Mouse (Mus musculus): ENCODE measurements around the gene Rest. TPM values are rescaled to one million over a fixed set of nuclear protein-coding genes. Genes with fewer than 3 reads are reported as not detected.

The Rest gene
- polyA plus RNA-seq, 1 experiment from 2014 or later = 20.5 TPM

- Histone ChIP-seq H3K4me3 (peak overlapping the region; percentile 86), H3K4me1 (peaks cover 14% of the 10 kb centered on the region), H3K4me2 (replicated peaks) (peak overlapping the region; percentile 84), H3K27me3 (peaks cover 10% of the 10 kb centered on the region), H3K9ac (replicated peaks) (peak overlapping the region; percentile 90), H3K36me3 (peaks cover 31% of the 10 kb centered on the region), H3K9me3 (0 out of 2 replicates have a peak, but pooled peaks cover 2% of the 10 kb centered on the region), H3K27ac (replicated peaks) (peak overlapping the region; percentile 88; the same call in 1 of the 2 replicates)
- no peak for ATAC-seq (ENCODE audit: low FRiP score, low read depth)
- WGBS = 3% methylated on average over 11 of the region's 11 CpGs
These were observed 1.7 kb downstream of the Rest start for GRCm38 (mm10) chr5:77266886-77267401.

GRCm38 (mm10) chr5:77267441-77267840 is 2.1 kb downstream of the Rest start:
- H3K36me3 ChIP-seq = peaks cover 36% of the 10 kb centered on the region
- H3K4me3 ChIP-seq = peak overlapping the region; percentile 86
- H3K27me3 ChIP-seq = peaks cover 10% of the 10 kb centered on the region
- peak overlapping the region; percentile 84 for H3K4me2 ChIP-seq (replicated peaks)
- no peak overlapping the region for H3K27ac ChIP-seq (replicated peaks)
- H3K4me1 ChIP-seq = peaks cover 9% of the 10 kb centered on the region; the same call in 1 of the 2 replicates
- WGBS = 77% methylated on average over 4 of the region's 4 CpGs
- no peak for ATAC-seq (ENCODE audit: low FRiP score, low read depth)
- H3K9me3 ChIP-seq = 0 out of 2 replicates have a peak, but pooled peaks cover 2% of the 10 kb centered on the region
- peak overlapping the region; percentile 90; the same call in 1 of the 2 replicates for H3K9ac ChIP-seq (replicated peaks)

- 95% methylated on average over 30 of the region's 30 CpGs for WGBS
- no peak overlapping the region for H3K27ac ChIP-seq (replicated peaks)
- H3K9me3 ChIP-seq = 0 out of 2 replicates have a peak, but pooled peaks cover 2% of the 10 kb centered on the region
- ATAC-seq (ENCODE audit: low FRiP score, low read depth) = no peak
- peaks cover 42% of the 10 kb centered on the region for H3K36me3 ChIP-seq
- H3K9ac ChIP-seq (replicated peaks) = no peak overlapping the region
- H3K27me3 ChIP-seq = peaks cover 10% of the 10 kb centered on the region
- peaks cover 8% of the 10 kb centered on the region; the same call in 1 of the 2 replicates for H3K4me1 ChIP-seq
- no peak overlapping the region for H3K4me2 ChIP-seq (replicated peaks)
- H3K4me3 ChIP-seq = no peak overlapping the region
These were observed 2.8 kb downstream of the Rest start for GRCm38 (mm10) chr5:77267957-77268624.

- Histone ChIP-seq H3K27ac (replicated peaks) (no peak overlapping the region), H3K4me2 (replicated peaks) (no peak overlapping the region), H3K9ac (replicated peaks) (no peak overlapping the region), H3K9me3 (0 out of 2 replicates have a peak, but pooled peaks cover 2% of the 10 kb centered on the region), H3K4me3 (no peak overlapping the region), H3K36me3 (peaks cover 53% of the 10 kb centered on the region), H3K4me1 (peaks cover 8% of the 10 kb centered on the region; the same call in 1 of the 2 replicates), H3K27me3 (0 out of 2 replicates have a peak, but pooled peaks cover 1% of the 10 kb centered on the region)
- WGBS = 80% methylated on average over 8 of the region's 8 CpGs
- no peak for ATAC-seq (ENCODE audit: low FRiP score, low read depth)
These were observed 4.1 kb downstream of the Rest start for GRCm38 (mm10) chr5:77269399-77269798.

GRCm38 (mm10) chr5:77273151-77273550 is 7.9 kb downstream of the Rest start:
- no peak overlapping the region for H3K4me3 ChIP-seq
- H3K36me3 ChIP-seq = peaks cover 85% of the 10 kb centered on the region
- no peak overlapping the region for H3K9ac ChIP-seq (replicated peaks)
- WGBS = 82% methylated on average over 7 of the region's 7 CpGs
- no peak for ATAC-seq (ENCODE audit: low FRiP score, low read depth)
- H3K4me2 ChIP-seq (replicated peaks) = no peak overlapping the region
- no peaks in the 10 kb centered on the region for H3K27me3 ChIP-seq
- 0 out of 2 replicates have a peak, but pooled peaks cover 2% of the 10 kb centered on the region for H3K9me3 ChIP-seq
- no peak overlapping the region for H3K27ac ChIP-seq (replicated peaks)
- H3K4me1 ChIP-seq = no peaks in the 10 kb centered on the region

GRCm38 (mm10) chr5:77275950-77276349 is 10.7 kb downstream of the Rest start:
- Histone ChIP-seq H3K9me3 (no peaks in the 10 kb centered on the region), H3K4me1 (no peaks in the 10 kb centered on the region), H3K36me3 (peaks cover 72% of the 10 kb centered on the region), H3K4me2 (replicated peaks) (no peak overlapping the region), H3K27ac (replicated peaks) (no peak overlapping the region), H3K9ac (replicated peaks) (no peak overlapping the region), H3K4me3 (no peak overlapping the region), H3K27me3 (no peaks in the 10 kb centered on the region)
- ATAC-seq (ENCODE audit: low FRiP score, low read depth) = no peak
- 86% methylated on average over 5 of the region's 5 CpGs for WGBS

- no peak overlapping the region for H3K4me3 ChIP-seq
- no peak for ATAC-seq (ENCODE audit: low FRiP score, low read depth)
- 97% methylated on average over 6 of the region's 6 CpGs for WGBS
- no peak overlapping the region for H3K9ac ChIP-seq (replicated peaks)
- no peak overlapping the region for H3K4me2 ChIP-seq (replicated peaks)
- H3K4me1 ChIP-seq = no peaks in the 10 kb centered on the region
- H3K9me3 ChIP-seq = no peaks in the 10 kb centered on the region
- H3K27me3 ChIP-seq = no peaks in the 10 kb centered on the region
- H3K36me3 ChIP-seq = peaks cover 73% of the 10 kb centered on the region
- no peak overlapping the region for H3K27ac ChIP-seq (replicated peaks)
These were observed 11.9 kb downstream of the Rest start for GRCm38 (mm10) chr5:77277204-77277603.

- Histone ChIP-seq H3K4me1 (no peaks in the 10 kb centered on the region), H3K27me3 (no peaks in the 10 kb centered on the region), H3K9me3 (no peaks in the 10 kb centered on the region), H3K4me2 (replicated peaks) (no peak overlapping the region), H3K4me3 (no peak overlapping the region), H3K9ac (replicated peaks) (no peak overlapping the region), H3K36me3 (peaks cover 54% of the 10 kb centered on the region), H3K27ac (replicated peaks) (no peak overlapping the region)
- ATAC-seq (ENCODE audit: low FRiP score, low read depth) = no peak
- 89% methylated on average over 20 of the region's 20 CpGs for WGBS
These were observed 16.4 kb downstream of the Rest start for GRCm38 (mm10) chr5:77281518-77282174.

- ATAC-seq (ENCODE audit: low FRiP score, low read depth) = no peak
- WGBS = 93% methylated on average over 9 of the region's 9 CpGs
These were observed 17.0 kb downstream of the Rest start for GRCm38 (mm10) chr5:77282242-77282641.

GRCm38 (mm10) chr5:77285685-77286084 is 20.4 kb downstream of the Rest start:
- ATAC-seq (ENCODE audit: low FRiP score, low read depth) = no peak
- no peak overlapping the region for H3K4me2 ChIP-seq (replicated peaks)

More at GRCm38 (mm10) chr5:77282242-77282641, 17.0 kb downstream of the Rest start:
- Histone ChIP-seq H3K36me3 (peaks cover 52% of the 10 kb centered on the region), H3K9me3 (no peaks in the 10 kb centered on the region), H3K27ac (replicated peaks) (no peak overlapping the region), H3K4me1 (no peaks in the 10 kb centered on the region), H3K4me2 (replicated peaks) (no peak overlapping the region), H3K4me3 (no peak overlapping the region), H3K9ac (replicated peaks) (no peak overlapping the region), H3K27me3 (no peaks in the 10 kb centered on the region)

GRCm38 (mm10) chr5:77286904-77287303 is 21.6 kb downstream of the Rest start:
- peaks cover 62% of the 10 kb centered on the region for H3K36me3 ChIP-seq
- WGBS = 85% methylated on average over 5 of the region's 5 CpGs
- no peak for ATAC-seq (ENCODE audit: low FRiP score, low read depth)
- no peaks in the 10 kb centered on the region for H3K27me3 ChIP-seq
- H3K4me2 ChIP-seq (replicated peaks) = no peak overlapping the region
- H3K9me3 ChIP-seq = no peaks in the 10 kb centered on the region
- no peak overlapping the region for H3K27ac ChIP-seq (replicated peaks)
- H3K4me1 ChIP-seq = no peaks in the 10 kb centered on the region
- no peak overlapping the region for H3K9ac ChIP-seq (replicated peaks)
- no peak overlapping the region for H3K4me3 ChIP-seq

More at GRCm38 (mm10) chr5:77285685-77286084, 20.4 kb downstream of the Rest start:
- no peaks in the 10 kb centered on the region for H3K27me3 ChIP-seq
- no peak overlapping the region for H3K4me3 ChIP-seq
- H3K36me3 ChIP-seq = peaks cover 70% of the 10 kb centered on the region
- no peak overlapping the region for H3K9ac ChIP-seq (replicated peaks)
- H3K27ac ChIP-seq (replicated peaks) = no peak overlapping the region
- no peaks in the 10 kb centered on the region for H3K4me1 ChIP-seq
- H3K9me3 ChIP-seq = no peaks in the 10 kb centered on the region
- WGBS = 80% methylated on average over 7 of the region's 7 CpGs

GRCm38 (mm10) chr5:77287901-77288300 is 22.6 kb downstream of the Rest start:
- WGBS = 83% methylated on average over 6 of the region's 6 CpGs
- ATAC-seq (ENCODE audit: low FRiP score, low read depth) = no peak

More at GRCm38 (mm10) chr5:77287901-77288300, 22.6 kb downstream of the Rest start:
- Histone ChIP-seq H3K9ac (replicated peaks) (no peak overlapping the region), H3K9me3 (no peaks in the 10 kb centered on the region), H3K36me3 (peaks cover 62% of the 10 kb centered on the region), H3K4me3 (no peak overlapping the region), H3K27me3 (no peaks in the 10 kb centered on the region), H3K27ac (replicated peaks) (no peak overlapping the region), H3K4me1 (no peaks in the 10 kb centered on the region), H3K4me2 (replicated peaks) (no peak overlapping the region)

All from midbrain, embryonic 12.5 days (tissue).